In the genomic region with DNA sequence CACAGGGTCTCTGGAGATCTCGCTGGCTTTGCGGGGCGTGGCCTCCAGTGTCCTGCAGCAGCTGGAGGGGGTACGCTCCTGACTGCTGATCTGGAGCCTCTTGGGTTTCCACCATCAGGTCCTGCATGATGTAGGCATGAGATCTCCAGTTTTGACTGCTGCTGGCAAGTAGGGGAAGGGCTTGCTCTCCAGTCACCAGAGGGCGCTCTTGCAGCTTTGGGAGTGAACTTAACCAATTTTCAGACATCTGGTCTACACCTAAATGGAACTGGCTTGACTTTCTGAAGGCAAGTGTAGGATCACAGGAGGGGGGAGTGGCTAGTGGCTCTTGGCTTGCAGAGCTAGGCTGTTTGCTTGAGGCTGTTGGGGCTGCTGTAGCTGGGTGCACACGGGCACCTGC, we compare ENCODE assay signal across 9 mouse cellular contexts. TPM values are rescaled to one million over a fixed set of nuclear protein-coding genes. Genes with fewer than 3 reads are reported as not detected.
DNase-seq lines count a peak whose midpoint lies in the region; ATAC-seq and TF ChIP-seq lines count a peak whose summit lies in the region.
"Had no signal": no experiment of that assay in that cellular context is flagged by ENCODE, and none has a peak within 500 bp of the region (broad histone marks: within the 10 kb centered on the region; RNA-seq: fewer than 3 reads in every experiment).

No protein-coding gene starts in this region.

- peak overlapping the region; percentile 92 for H3K4me3 ChIP-seq in gastrocnemius, adult 2 months
- peak overlapping the region; percentile 93 for H3K4me3 ChIP-seq in hindbrain, embryonic 16.5 days (ENCODE audit: low read length)
- H3K4me3 ChIP-seq: myocyte had no signal

- H3K27me3 ChIP-seq in hindbrain, embryonic 16.5 days (replicated peaks; ENCODE audit: control insufficient read depth, insufficient read depth, low read length) = no peaks in the 10 kb centered on the region

- peak; percentile 12; the same call in 1 of the 2 replicates for ATAC-seq in hindbrain, embryonic 16.5 days
- peak; percentile 53 for ATAC-seq in megakaryocyte, adult 5-6 weeks (ENCODE audit: poor library complexity, severe bottlenecking)

- no peaks in the 10 kb centered on the region for H3K36me3 ChIP-seq in hindbrain, embryonic 16.5 days (ENCODE audit: control insufficient read depth, insufficient read depth, low read length)

- peak; percentile 95 for TF ChIP-seq CTCF in gastrocnemius, adult 2 months (IDR thresholded peaks at IDR 0.05)

- 15% methylated on average over 6 of the region's 6 CpGs for WGBS in hindbrain, embryonic 16.5 days

- peak overlapping the region; percentile 93 for H3K4me2 ChIP-seq in hindbrain, embryonic 16.5 days (ENCODE audit: low read length)

- peak overlapping the region; percentile 88; the same call in 1 of the 2 replicates for H3K27ac ChIP-seq in gastrocnemius, adult 2 months
- H3K27ac ChIP-seq in hindbrain, embryonic 16.5 days (ENCODE audit: low read depth, low read length) = peak overlapping the region; percentile 55

- H3K9ac ChIP-seq in hindbrain, embryonic 16.5 days (ENCODE audit: low read depth, low read length) = peak overlapping the region; percentile 50; the same call in 1 of the 2 replicates

- intact Hi-C loops in gastrocnemius, adult 2 months (cut with DNase I) = loop anchor here (1.0 to 5.0 kb wide), 4 partner anchors 67 to 476 kb away; no protein-coding TSS in a partner anchor

- peaks cover 69% of the 10 kb centered on the region for H3K4me1 ChIP-seq in hindbrain, embryonic 16.5 days (ENCODE audit: control insufficient read depth, insufficient read depth, low read depth, low read length)

- no peaks in the 10 kb centered on the region for H3K9me3 ChIP-seq in hindbrain, embryonic 16.5 days (ENCODE audit: control insufficient read depth, low read length)

- DNase-seq in ZHBTc4 (ENCODE audit: low read depth, low spot score) = peak; percentile 93
- DNase-seq in cerebellum, postnatal 36 days = peak; percentile 85 to 86
- peak; percentile 90 for DNase-seq in gastrocnemius, adult 2 months
- DNase-seq in layer of hippocampus, postnatal 36 days = peak; percentile 85
- peak; percentile 84 for DNase-seq in right cerebral cortex, postnatal 25 days
- DNase-seq in urinary bladder, postnatal 36 days (ENCODE audit: low spot score in 2 of 2) = peak; percentile 68 to 86

RNA-seq across cellular contexts. Expression of gene Axin2, which starts 5.1 kb away (rescaled TPM):
- 1 to 10 TPM; 8.5 to 9.3 TPM for total RNA-seq in gastrocnemius, adult 2 months (2021)
- 7.2 and 7.7 TPM in 2 replicates for polyA plus RNA-seq in hindbrain, embryonic 16.5 days (2015; fragmentation: Nextera tagmentation; extraction: Ambion mirVana)
- total RNA-seq in layer of hippocampus, postnatal 36 days (2021) = 10 to 100 TPM; 26.8 to 29.1 TPM
- 1.8 and 3.1 TPM in 2 replicates for total RNA-seq in megakaryocyte, adult 5-6 weeks (2015)
- 1.3 and 1.5 TPM in 2 replicates for total RNA-seq in megakaryocyte, adult 5-6 weeks (2017)

Comparison
In these comparisons a context has a peak if more than half of its experiments do, and no peak if none do; other contexts are left out.
1. Peak in every context shown above with its lines: DNase-seq, ATAC-seq, H3K4me3 ChIP-seq and H3K27ac ChIP-seq.